Mouse (Mus musculus): ENCODE results near the gene Rint1.

The Rint1 gene

GRCm38 (mm10) chr5:23864054-23864965 lies 76.8 kb downstream of the Rint1 start:
- DNase-seq (ENCODE audit: low read depth, low spot score): no peak

GRCm38 (mm10) chr5:23865941-23866340 lies 78.4 kb downstream of the Rint1 start:
- DNase-seq (ENCODE audit: low read depth, low spot score): no peak

Measured in R1 (cell line).